ENCODE assay signal across 10 mouse cellular contexts in genomic region chr19:44893231-44893871, GRCm38 (mm10). TPM values are rescaled to one million over a fixed set of nuclear protein-coding genes. Genes with fewer than 3 reads are reported as not detected.
DNase-seq lines count a peak whose midpoint lies in the region; ATAC-seq and TF ChIP-seq lines count a peak whose summit lies in the region.
"Had no signal": no experiment of that assay in that cellular context is flagged by ENCODE, and none has a peak within 500 bp of the region (broad histone marks: within the 10 kb centered on the region; RNA-seq: fewer than 3 reads in every experiment).

No protein-coding gene starts in this region.

- H3K4me2 ChIP-seq in lung, embryonic 15.5 days, result peak overlapping the region; percentile 28
- H3K4me2 ChIP-seq in forebrain, embryonic 16.5 days (ENCODE audit: low read length), result peak overlapping the region; percentile 30

- no peak overlapping the region for H3K27ac ChIP-seq in lung, embryonic 15.5 days
- peak overlapping the region; percentile 51 for H3K27ac ChIP-seq in embryonic facial prominence, embryonic 10.5 days (replicated peaks)
- no peak overlapping the region for H3K27ac ChIP-seq in forebrain, embryonic 16.5 days (ENCODE audit: low read length)
- H3K27ac ChIP-seq in cerebellum, adult 2 months (ENCODE audit: insufficient read depth, low read length), result no peak overlapping the region

- peaks cover 17% of the 10 kb centered on the region for H3K4me1 ChIP-seq in lung, embryonic 15.5 days
- H3K4me1 ChIP-seq in embryonic facial prominence, embryonic 10.5 days, result peaks cover 51% of the 10 kb centered on the region
- peaks cover 16% of the 10 kb centered on the region for H3K4me1 ChIP-seq in forebrain, embryonic 16.5 days (replicated peaks; ENCODE audit: control insufficient read depth, insufficient read depth, low read length)
- no peaks in the 10 kb centered on the region for H3K4me1 ChIP-seq in cerebellum, adult 2 months (ENCODE audit: control insufficient read depth, insufficient read depth, low read length)

- peaks cover 58% of the 10 kb centered on the region for H3K27me3 ChIP-seq in lung, embryonic 15.5 days
- H3K27me3 ChIP-seq in embryonic facial prominence, embryonic 10.5 days (replicated peaks; ENCODE audit: low read depth, poor library complexity, severe bottlenecking), result peaks cover 96% of the 10 kb centered on the region
- H3K27me3 ChIP-seq in forebrain, embryonic 16.5 days (replicated peaks; ENCODE audit: control insufficient read depth, insufficient read depth, low read length), result peaks cover 26% of the 10 kb centered on the region
- H3K27me3 ChIP-seq in cerebellum, adult 2 months (ENCODE audit: control insufficient read depth, insufficient read depth, low read length), result no peaks in the 10 kb centered on the region

- no peak for DNase-seq in lung, postnatal 25 days (ENCODE audit: low spot score)
- no peak for DNase-seq in embryonic facial prominence, embryonic 10.5 days (ENCODE audit: low spot score)
- peak; percentile 73 to 83 for DNase-seq in kidney, postnatal 4 days
- DNase-seq in gastrocnemius, postnatal 25 days, result no peak
- no peak for DNase-seq in cerebellum, adult 2 months
- no peak for DNase-seq in layer of hippocampus, adult 8-10 months (ENCODE audit: low spot score in 2 of 2)
- DNase-seq: cerebellum, adult 18-20 months; lung, postnatal 36 days had no signal

- no peaks in the 10 kb centered on the region for H3K9me3 ChIP-seq in lung, embryonic 15.5 days
- H3K9me3 ChIP-seq in embryonic facial prominence, embryonic 10.5 days, result no peaks in the 10 kb centered on the region
- no peaks in the 10 kb centered on the region for H3K9me3 ChIP-seq in forebrain, embryonic 16.5 days (ENCODE audit: control insufficient read depth, low read length)

- H3K36me3 ChIP-seq in lung, embryonic 15.5 days, result no peaks in the 10 kb centered on the region
- no peaks in the 10 kb centered on the region for H3K36me3 ChIP-seq in embryonic facial prominence, embryonic 10.5 days (replicated peaks)
- no peaks in the 10 kb centered on the region for H3K36me3 ChIP-seq in forebrain, embryonic 16.5 days (ENCODE audit: control insufficient read depth, insufficient read depth)

- TF ChIP-seq POLR2A in cerebellum, adult 2 months (IDR thresholded peaks at IDR 0.05; ENCODE audit: borderline replicate concordance, insufficient read depth, low read length), result no peak

- no peak for TF ChIP-seq CTCF in cerebellum, adult 2 months (IDR thresholded peaks at IDR 0.05; ENCODE audit: borderline replicate concordance, insufficient read depth, low read depth, low read length)

- no peak; the same call in 1 of the 2 replicates for ATAC-seq in lung, embryonic 15.5 days (ENCODE audit: borderline replicate concordance, extremely low read depth, low FRiP score, low TSS enrichment)
- ATAC-seq in forebrain, embryonic 16.5 days, result peak; percentile 66

- no peak overlapping the region for H3K9ac ChIP-seq in lung, embryonic 15.5 days
- H3K9ac ChIP-seq in forebrain, embryonic 16.5 days (replicated peaks; ENCODE audit: low read depth, low read length), result no peak overlapping the region

- WGBS in lung, embryonic 15.5 days, result 31% methylated on average over 19 of the region's 19 CpGs
- WGBS in embryonic facial prominence, embryonic 10.5 days, result 44% methylated on average over 19 of the region's 19 CpGs
- 24% methylated on average over 19 of the region's 19 CpGs for WGBS in forebrain, embryonic 16.5 days
- WGBS in cerebellum, adult 2 months, result 6% methylated on average over 19 of the region's 19 CpGs

- H3K4me3 ChIP-seq in lung, embryonic 15.5 days, result no peak overlapping the region
- H3K4me3 ChIP-seq in embryonic facial prominence, embryonic 10.5 days, result no peak overlapping the region
- no peak overlapping the region for H3K4me3 ChIP-seq in forebrain, embryonic 16.5 days (replicated peaks; ENCODE audit: low read length)
- no peak overlapping the region for H3K4me3 ChIP-seq in cerebellum, adult 2 months (replicated peaks; ENCODE audit: insufficient read depth, low read depth, low read length)

RNA-seq across cellular contexts. Expression of gene Slf2, which starts 37.6 kb away (rescaled TPM):
- polyA plus RNA-seq in lung, embryonic 15.5 days (2015; fragmentation: Nextera tagmentation; extraction: Ambion mirVana), result 26.0 and 29.4 TPM in 2 replicates
- polyA plus RNA-seq in embryonic facial prominence, embryonic 10.5 days (2016; fragmentation: Nextera tagmentation; extraction: Ambion mirVana), result 56.3 and 57.8 TPM in 2 replicates
- 32.2 and 38.8 TPM in 2 replicates for polyA plus RNA-seq in forebrain, embryonic 16.5 days (2015; fragmentation: Nextera tagmentation; extraction: Ambion mirVana)
- total RNA-seq in gastrocnemius, postnatal 25 days (2021), result 10 to 100 TPM; 11.1 to 11.7 TPM
- 36.4 and 43.8 TPM in 2 replicates for polyA plus RNA-seq in cerebellum, adult 2 months (2012; rRNA removed)
- total RNA-seq in layer of hippocampus, adult 8-10 months (2022), result 10 to 100 TPM; 37.3 to 50.4 (median 42.3) TPM

Comparison
In these comparisons a context has a peak if more than half of its experiments do, and no peak if none do; other contexts are left out.
1. DNase-seq: peak in kidney, postnatal 4 days (2 of 2); none in lung, postnatal 25 days (single experiment), embryonic facial prominence, embryonic 10.5 days (single experiment), gastrocnemius, postnatal 25 days (single experiment), cerebellum, adult 2 months (0 of 2) and layer of hippocampus, adult 8-10 months (0 of 2).